Mouse (Mus musculus): ENCODE data around the gene Sfxn1. TPM values are rescaled to one million over a fixed set of nuclear protein-coding genes. Genes with fewer than 3 reads are reported as not detected.

The Sfxn1 gene
- polyA plus RNA-seq, 1 experiment: 40.1 TPM

GRCm38 (mm10) chr13:54077470-54078174 lies 6.0 kb downstream of the Sfxn1 start:
- DNase-seq (ENCODE audit: low read depth): no peak

- DNase-seq (ENCODE audit: low read depth): no peak
Measured at GRCm38 (mm10) chr13:54079782-54080759, 8.4 kb downstream of the Sfxn1 start.

GRCm38 (mm10) chr13:54080785-54081184 lies 9.1 kb downstream of the Sfxn1 start:
- no peak for DNase-seq (ENCODE audit: low read depth)

- DNase-seq (ENCODE audit: low read depth): no peak
Measured at GRCm38 (mm10) chr13:54082946-54083345, 11.3 kb downstream of the Sfxn1 start.

- DNase-seq (ENCODE audit: low read depth): no peak
Measured at GRCm38 (mm10) chr13:54084178-54084577, 12.5 kb downstream of the Sfxn1 start.

GRCm38 (mm10) chr13:54084826-54085225 lies 13.2 kb downstream of the Sfxn1 start:
- DNase-seq (ENCODE audit: low read depth): no peak

GRCm38 (mm10) chr13:54085266-54085665 lies 13.6 kb downstream of the Sfxn1 start:
- DNase-seq (ENCODE audit: low read depth): no peak

GRCm38 (mm10) chr13:54091719-54092118 lies 20.1 kb downstream of the Sfxn1 start:
- DNase-seq (ENCODE audit: low read depth): no peak

- DNase-seq (ENCODE audit: low read depth): no peak
Measured at GRCm38 (mm10) chr13:54094349-54094748, 22.7 kb downstream of the Sfxn1 start.

- no peak for DNase-seq (ENCODE audit: low read depth)
Measured at GRCm38 (mm10) chr13:54094963-54095362, 23.3 kb downstream of the Sfxn1 start.

GRCm38 (mm10) chr13:54095721-54096120 lies 24.1 kb downstream of the Sfxn1 start:
- no peak for DNase-seq (ENCODE audit: low read depth)

GRCm38 (mm10) chr13:54097227-54097626 lies 25.6 kb downstream of the Sfxn1 start:
- DNase-seq (ENCODE audit: low read depth): no peak

GRCm38 (mm10) chr13:54097797-54098196 lies 26.1 kb downstream of the Sfxn1 start:
- DNase-seq (ENCODE audit: low read depth): no peak

GRCm38 (mm10) chr13:54101031-54101820 lies 29.6 kb downstream of the Sfxn1 start:
- no peak for DNase-seq (ENCODE audit: low read depth)

- no peak for DNase-seq (ENCODE audit: low read depth)
Measured at GRCm38 (mm10) chr13:54102061-54102460, 30.4 kb downstream of the Sfxn1 start.

GRCm38 (mm10) chr13:54103271-54103670 lies 31.6 kb downstream of the Sfxn1 start:
- no peak for DNase-seq (ENCODE audit: low read depth)

GRCm38 (mm10) chr13:54103866-54104265 lies 32.2 kb downstream of the Sfxn1 start:
- no peak for DNase-seq (ENCODE audit: low read depth)

GRCm38 (mm10) chr13:54113819-54114550 lies 42.3 kb downstream of the Sfxn1 start:
- DNase-seq (ENCODE audit: low read depth): no peak

- no peak for DNase-seq (ENCODE audit: low read depth)
Measured at GRCm38 (mm10) chr13:54114931-54115330, 43.3 kb downstream of the Sfxn1 start.

- DNase-seq (ENCODE audit: low read depth): no peak
Measured at GRCm38 (mm10) chr13:54115779-54116178, 44.1 kb downstream of the Sfxn1 start.

GRCm38 (mm10) chr13:54118355-54118754 lies 46.7 kb downstream of the Sfxn1 start:
- DNase-seq (ENCODE audit: low read depth): no peak
